Comparison of ENCODE assay signal across 22 mouse cellular contexts in the genomic region with DNA sequence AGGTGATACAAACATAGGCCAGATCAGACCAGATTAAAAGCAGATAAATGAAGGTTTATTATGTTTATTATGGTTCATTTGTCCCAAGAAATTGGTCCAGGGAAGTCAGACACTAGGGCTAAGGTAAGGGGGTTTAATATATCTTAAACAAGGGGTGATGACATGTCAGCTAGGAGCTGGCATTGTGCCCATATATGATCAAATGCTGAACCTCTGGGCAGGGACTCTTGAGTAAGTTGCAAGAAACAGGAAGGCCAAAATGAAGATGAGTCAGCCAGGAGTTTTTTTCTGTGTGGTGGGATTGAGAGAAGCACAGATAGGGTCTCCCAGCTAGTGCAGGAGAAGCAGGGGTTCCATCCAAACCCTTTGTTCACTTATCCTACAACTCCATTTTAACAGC.
"Had no signal": no experiment of that assay in that cellular context is flagged by ENCODE, and none has a peak within 500 bp of the region (broad histone marks: within the 10 kb centered on the region; RNA-seq: fewer than 3 reads in every experiment).

No protein-coding gene starts in this region.

- H3K27me3 ChIP-seq: heart, embryonic 13.5 days; heart, embryonic 15.5 days; hindbrain, embryonic 12.5 days; intestine, embryonic 15.5 days; limb, embryonic 13.5 days; limb, embryonic 15.5 days; liver, embryonic 12.5 days had no signal

- DNase-seq: gastrocnemius, adult 2 months; gastrocnemius, postnatal 10 days; gastrocnemius, postnatal 25 days; heart, adult 18-20 months; heart, postnatal 4 days; kidney, adult 18-20 months; kidney, adult 8-10 months; kidney, postnatal 14 days; left cerebral cortex, postnatal 4 days had no signal

- H3K9me3 ChIP-seq: heart, embryonic 13.5 days; heart, embryonic 15.5 days; hindbrain, embryonic 10.5 days; hindbrain, embryonic 12.5 days; intestine, embryonic 15.5 days; limb, embryonic 13.5 days; limb, embryonic 15.5 days; liver, embryonic 12.5 days had no signal

- H3K4me1 ChIP-seq: hindbrain, embryonic 10.5 days; hindbrain, embryonic 12.5 days; liver, embryonic 12.5 days had no signal

- H3K36me3 ChIP-seq: heart, embryonic 13.5 days; heart, embryonic 15.5 days; hindbrain, embryonic 10.5 days; hindbrain, embryonic 12.5 days; intestine, embryonic 15.5 days; limb, embryonic 13.5 days; limb, embryonic 15.5 days; liver, embryonic 12.5 days had no signal

- H3K9ac ChIP-seq: heart, embryonic 13.5 days; heart, embryonic 15.5 days; hindbrain, embryonic 12.5 days; hindbrain, embryonic 14.5 days; intestine, embryonic 15.5 days; limb, embryonic 13.5 days; limb, embryonic 15.5 days; liver, embryonic 12.5 days; liver, embryonic 14.5 days had no signal

- H3K4me3 ChIP-seq: gastrocnemius, adult 2 months; heart, embryonic 13.5 days; heart, embryonic 15.5 days; hindbrain, embryonic 10.5 days; hindbrain, embryonic 12.5 days; intestine, embryonic 15.5 days; layer of hippocampus, adult 2 months; left cerebral cortex, adult 2 months; limb, embryonic 13.5 days; limb, embryonic 15.5 days; liver, embryonic 12.5 days had no signal

- H3K27ac ChIP-seq: gastrocnemius, adult 2 months; heart, embryonic 13.5 days; heart, embryonic 15.5 days; hindbrain, embryonic 10.5 days; hindbrain, embryonic 12.5 days; hindbrain, embryonic 14.5 days; intestine, embryonic 15.5 days; kidney, postnatal 0 days; layer of hippocampus, adult 2 months; left cerebral cortex, adult 2 months; limb, embryonic 13.5 days; limb, embryonic 15.5 days; liver, embryonic 12.5 days; liver, embryonic 14.5 days had no signal
